Mouse (Mus musculus) liver, postnatal 0 days (tissue): ENCODE data around the gene Toe1.

Experiments
- CTCF ChIP-seq: sonication (generic); IDR thresholded peaks from 2 replicates; pipeline ENCODE4 v1.5.1; 2016; ENCODE audit warnings: antibody characterized with exemption, low read depth
- EP300 ChIP-seq: IDR thresholded peaks from 2 replicates; pipeline ENCODE4 v1.6.1; 2016; ENCODE audit warnings: antibody characterized with exemption, low read depth, mild to moderate bottlenecking

GRCm38 (mm10) chr4:116786587-116786986 is 20.9 kb downstream of the Toe1 start:
- no peak for TF ChIP-seq EP300
- peak; percentile 46 for TF ChIP-seq CTCF
